Mouse (Mus musculus): Measurements from ENCODE around the gene Ano7.
A peak's percentile ranks its signal among the peaks of the same experiment; 100 is the strongest.

The Ano7 gene

DNA sequence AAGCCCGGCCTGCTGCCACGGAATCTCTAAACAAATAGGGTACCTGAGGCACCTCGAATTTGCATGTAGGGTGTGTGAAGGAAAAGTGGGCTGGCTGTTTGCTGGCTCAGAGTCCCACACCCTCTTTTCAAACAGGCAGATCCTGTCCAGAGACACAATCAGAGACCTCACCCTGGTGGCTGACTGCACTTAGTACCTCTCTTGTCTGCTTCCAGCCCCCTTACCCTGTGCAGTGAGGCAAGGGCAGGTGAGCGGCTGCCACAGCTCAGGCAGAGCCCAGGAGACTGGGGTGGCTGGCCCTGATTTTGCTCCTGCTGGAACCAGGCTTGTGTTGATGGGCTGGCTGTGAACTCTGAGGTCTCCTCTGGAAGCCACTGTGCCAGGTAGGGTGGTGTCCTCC lies at the start of gene Ano7:
Ano7 (plus strand) TSS at position 266 of the 400 bp plus-strand sequence.
- DNase-seq, result no peak

DNA sequence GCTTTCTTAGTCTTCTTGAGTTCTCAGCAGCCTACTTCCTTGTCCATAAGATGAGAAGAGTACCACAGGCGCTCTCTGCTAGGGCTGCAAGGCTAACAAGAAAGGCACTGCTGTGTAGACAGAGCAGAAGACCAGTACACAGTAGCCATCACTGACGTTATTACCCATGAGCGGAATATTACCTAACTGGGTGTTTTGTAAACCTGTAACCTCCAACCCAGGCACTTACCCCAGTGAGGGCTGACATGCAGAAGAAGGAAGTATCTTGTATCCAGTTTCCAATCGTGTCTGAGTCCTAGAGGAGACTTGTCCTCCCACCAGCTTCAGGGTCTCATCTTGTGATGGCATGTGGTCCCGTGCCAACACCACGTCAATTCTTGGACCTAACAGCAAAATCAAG lies 49.8 kb upstream of the Ano7 start:
- no peak for DNase-seq

DNA sequence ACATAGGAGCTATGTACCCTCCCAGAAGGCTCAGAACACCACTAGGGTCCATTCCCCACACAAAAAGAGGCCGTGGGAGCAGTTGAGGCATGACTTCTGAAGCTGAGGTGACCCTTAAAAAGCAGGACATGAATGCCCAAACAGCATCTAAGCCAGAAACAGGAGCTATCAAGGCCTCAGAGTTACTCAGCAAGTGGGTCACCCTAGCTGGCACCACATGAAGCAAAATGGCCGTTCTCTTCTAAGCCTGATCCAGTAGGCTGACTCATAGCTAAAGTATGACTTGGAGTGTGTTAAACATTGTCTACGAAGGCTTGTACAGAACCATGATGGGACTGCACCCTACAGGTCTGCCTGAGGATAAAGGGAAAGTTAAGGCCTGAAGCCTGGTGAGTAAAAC lies 47.3 kb upstream of the Ano7 start:
- DNase-seq, result no peak

DNA sequence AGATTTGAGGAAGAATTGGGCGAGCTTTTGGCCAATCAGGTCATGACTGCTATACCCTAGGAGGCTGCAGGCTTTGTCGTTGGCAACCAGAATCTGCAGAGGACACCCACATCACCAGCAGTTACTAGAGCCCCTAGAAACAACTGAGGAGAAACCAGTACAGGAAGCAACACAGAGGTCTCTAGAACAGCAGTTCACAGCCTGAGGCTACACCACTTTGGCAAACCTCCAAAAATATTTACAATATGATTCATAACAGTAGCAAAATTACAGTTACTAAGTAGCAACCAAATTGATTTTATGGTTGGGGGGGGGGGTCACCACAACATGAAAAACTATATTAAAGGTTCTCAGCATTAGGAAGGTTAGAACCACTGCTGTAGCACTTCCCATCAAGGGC lies 39.1 kb upstream of the Ano7 start:
- no peak for DNase-seq

DNA sequence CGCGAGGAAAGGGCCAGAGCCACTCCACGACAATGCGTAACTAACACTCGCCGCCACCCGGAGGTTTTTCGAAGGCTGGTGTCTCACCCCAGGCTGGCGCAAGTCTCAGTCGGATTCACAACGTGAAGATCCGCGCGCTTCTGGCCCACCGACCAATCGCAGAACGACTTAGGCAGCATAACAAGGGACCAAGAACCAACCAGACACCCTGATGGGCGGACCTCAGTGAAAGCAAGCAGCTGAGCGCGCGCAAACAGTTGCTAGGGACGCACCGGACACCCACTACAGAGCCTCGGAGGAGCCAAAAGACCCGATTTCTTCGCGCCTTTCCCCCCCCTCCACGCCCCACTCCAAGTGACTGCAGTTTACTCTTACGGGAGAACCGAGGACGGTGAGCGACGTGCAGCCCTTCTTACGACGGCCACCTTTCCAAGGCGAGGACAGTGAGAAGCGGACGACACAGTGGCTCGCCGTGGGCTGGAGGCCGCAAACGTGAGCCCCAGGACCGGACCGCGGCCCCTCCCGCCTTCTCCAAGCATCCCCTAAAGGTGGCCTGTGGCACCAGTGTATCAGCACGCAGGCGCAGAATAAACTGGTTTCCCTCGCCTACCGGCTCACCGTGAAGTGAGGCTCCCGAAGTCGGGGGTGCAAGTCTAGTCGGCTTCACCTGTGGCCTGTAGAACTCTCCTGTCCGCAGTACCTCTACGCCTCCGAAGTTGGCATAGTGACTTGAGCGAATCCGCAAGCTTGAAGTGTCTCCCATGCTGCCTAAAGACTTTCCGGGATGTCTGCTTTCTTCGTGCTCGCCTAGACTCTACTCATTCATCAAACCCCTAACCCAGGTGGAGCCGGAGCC lies 30.9 kb upstream of the Ano7 start, which contains the start of the genes Ppp1r7 and Pask:
Ppp1r7 (plus strand) TSS at position 207 of the 856 bp plus-strand sequence.
Pask (minus strand) TSS at position 835 of the 856 bp plus-strand sequence.
- peak; percentile 95 to 96 for DNase-seq

DNA sequence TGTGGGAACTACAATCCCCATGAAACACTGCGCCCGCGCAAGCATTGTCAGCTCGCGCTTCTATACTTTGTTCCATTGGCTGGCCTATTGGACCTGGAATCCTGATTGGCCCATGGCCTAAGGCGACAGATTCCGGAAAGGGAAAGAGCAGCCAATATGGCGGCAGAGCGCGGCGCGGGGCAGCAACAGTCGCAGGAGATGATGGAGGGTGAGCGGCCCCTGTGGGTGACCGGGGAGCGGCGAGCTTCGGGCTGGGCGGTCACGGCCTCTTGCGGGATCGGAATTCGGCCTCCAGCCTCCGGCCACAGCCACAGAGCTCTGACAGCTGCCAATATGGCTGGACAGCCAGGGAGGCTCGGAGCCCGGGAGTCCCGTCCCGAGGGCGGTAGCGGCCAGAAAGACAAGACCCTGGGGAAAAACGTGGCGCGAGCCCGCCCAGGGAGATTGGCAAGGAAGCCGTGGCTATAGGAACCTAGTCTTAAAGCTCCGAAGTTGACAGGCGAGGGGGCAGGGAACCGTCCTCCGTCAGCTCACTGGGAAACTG lies 30.2 kb upstream of the Ano7 start:
- peak; percentile 89 to 91 for DNase-seq

DNA sequence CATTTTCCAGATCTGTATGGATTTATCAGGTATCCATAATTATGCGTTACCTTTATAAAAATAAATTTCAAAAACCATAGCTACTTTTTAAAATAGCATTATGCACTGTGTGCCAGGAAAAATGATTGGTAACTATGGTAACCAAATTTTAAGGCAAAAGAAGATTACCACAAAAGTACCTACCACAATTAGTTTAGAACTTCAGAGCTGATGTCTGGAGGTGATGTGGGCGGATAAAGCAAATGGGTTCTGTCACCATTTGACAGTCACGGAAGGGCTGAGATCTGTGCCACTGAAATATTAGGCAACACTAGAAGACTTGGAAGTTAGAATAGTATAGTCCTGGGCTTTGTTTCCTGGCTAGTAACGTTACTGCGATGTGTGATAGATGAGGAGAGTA lies 26.6 kb upstream of the Ano7 start:
- DNase-seq, result no peak

DNA sequence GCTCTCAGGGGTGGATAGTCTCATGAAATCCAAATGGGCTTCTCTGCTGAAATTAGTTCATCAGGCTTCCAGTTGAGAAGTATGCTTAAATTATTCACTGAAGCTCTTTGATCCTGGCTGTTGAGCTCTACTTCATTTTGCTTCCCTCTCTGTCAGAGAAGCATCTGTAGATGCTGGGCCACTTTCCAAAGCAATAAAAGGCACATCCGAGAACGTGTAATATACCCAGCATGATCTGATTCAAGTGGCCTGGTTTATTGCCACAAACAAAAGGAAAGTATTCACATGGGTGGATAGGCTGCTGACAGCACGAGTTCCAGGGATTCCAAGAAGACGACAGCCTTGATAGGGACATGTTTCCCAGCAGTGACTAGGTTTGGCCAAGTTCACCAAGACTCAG lies 24.0 kb upstream of the Ano7 start:
- DNase-seq, result no peak

DNA sequence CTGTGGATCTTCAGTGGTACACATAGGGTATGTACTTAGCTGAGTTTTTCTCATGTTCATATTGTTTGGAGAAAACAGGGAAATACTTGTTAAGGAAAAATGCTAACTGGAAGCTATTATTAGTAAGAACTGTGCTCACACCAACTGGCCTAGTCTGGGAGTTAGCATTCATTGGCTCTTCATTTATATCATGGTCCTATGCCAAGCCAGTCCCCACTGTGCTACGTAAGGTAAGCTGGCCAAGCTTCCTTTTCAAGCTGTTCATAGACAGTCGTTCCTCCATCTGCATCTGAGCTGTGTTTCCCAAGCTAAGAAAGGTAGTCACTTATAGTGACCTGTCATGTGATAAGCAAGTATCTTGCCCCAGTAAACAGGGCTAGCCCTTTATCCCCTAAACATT lies 21.0 kb upstream of the Ano7 start:
- DNase-seq, result no peak

DNA sequence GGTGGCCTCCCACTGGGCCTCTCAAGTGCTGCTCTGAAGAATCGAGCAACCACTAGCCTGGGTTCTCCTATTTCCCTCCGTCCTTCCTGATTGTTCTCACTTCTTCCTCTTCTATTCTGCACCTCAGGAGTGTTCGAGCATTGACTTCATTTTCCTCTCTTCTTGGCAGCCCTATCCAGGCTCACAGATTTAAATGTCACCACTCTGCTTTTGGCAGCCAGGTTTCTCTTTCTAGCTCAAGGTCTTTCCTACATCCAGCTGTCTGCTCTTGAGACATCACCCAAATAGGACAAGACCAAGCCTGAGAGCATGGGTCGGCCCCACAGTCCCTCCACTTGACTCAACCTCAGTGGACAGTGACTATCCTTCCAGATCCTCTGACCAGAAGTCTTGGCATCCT lies 11.1 kb upstream of the Ano7 start:
- DNase-seq, result no peak

DNA sequence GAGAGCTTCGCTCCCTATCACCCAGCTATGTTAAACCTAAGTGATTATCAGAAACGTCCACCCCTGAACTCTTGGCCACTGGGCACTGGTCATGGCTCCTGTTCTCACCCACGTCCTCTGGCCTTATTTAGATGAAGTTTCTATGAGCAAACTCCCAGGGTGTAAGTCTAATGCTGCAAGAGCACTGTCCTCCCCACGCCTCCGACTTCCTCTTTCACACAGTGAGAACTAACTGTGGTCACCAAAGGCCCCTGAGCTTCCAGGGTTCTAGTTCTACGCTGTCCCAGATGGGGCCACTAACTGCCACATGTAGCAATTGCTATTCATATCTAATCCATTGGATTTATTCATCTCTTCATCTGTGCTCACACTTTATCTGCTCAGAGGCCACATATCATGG lies 8.1 kb upstream of the Ano7 start:
- DNase-seq, result no peak

DNA sequence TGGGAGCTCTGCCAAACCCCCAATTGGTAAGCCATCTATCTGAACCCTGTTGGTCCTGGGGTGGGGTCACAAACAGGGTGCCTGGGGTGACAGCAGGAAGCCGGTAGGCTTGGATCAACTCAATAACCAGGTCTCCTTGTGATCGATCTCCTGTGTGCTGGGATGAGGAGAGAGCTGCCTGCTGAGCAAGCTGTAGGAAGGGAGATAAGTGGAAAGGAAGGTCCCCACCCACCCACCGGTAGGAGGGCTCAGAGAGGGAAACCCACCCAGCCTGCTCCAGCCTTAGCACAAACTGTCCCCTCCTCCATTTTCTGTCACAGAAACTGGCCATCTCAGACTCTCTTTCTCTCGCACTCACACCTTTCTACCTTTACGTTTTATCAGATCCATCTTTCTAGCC lies 3.6 kb downstream of the Ano7 start:
- DNase-seq, result no peak

DNA sequence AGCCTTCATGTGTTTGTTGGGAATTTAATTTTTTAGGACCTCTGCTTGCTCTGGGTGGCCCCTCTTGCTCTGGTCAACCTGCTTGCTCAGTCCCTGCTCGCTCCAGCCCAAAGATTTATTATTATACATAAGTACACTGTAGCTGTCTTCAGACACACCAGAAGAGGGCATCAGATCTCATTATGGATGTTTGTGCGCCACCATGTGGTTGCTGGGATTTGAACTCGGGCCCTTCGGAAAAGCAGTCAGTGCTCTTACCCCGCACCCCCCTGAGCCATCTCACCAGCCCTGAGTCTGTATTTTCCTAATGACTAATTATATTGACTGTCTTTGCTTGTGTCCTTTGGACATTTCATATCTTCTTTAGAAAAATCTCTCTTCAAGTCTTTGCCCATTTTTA lies 5.4 kb downstream of the Ano7 start:
- no peak for DNase-seq

DNA sequence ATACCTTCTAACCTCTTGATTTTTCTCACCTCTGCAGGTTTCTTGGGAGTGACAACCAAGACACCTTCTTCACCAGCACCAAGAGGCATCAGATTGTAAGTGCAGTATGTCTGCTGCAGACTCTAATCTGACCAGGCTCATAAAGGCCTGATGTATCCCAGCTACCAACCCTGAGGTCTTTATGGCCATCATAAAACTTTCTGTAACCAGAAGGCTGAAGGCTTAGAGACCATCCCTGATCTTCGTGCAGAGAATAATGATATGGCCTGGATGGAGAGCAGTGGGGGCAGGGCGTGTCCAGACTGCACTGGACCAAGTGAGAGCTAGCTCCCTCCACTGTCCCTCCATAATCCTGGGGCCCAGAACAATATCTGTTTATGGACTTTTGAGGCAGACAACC lies 13.5 kb downstream of the Ano7 start:
- DNase-seq, result no peak

DNA sequence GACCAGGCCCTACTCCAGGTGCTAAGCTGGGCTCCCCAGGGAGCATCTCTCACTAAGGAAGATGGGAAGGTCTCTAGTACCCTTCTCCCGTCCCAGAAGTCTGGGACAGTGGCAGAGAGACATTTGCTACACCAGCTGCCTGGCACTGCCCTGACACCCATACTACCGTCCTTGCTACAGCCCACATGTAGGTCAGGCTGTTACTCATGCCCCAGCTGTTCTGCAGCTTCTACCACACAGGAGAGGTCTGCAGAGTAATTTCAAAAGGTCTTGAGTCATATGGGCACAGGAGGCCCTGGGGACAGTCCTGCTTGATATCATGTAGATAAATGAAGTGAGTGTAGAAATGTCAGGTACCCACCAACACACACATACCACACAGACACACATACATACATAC lies 15.2 kb downstream of the Ano7 start:
- no peak for DNase-seq

DNA sequence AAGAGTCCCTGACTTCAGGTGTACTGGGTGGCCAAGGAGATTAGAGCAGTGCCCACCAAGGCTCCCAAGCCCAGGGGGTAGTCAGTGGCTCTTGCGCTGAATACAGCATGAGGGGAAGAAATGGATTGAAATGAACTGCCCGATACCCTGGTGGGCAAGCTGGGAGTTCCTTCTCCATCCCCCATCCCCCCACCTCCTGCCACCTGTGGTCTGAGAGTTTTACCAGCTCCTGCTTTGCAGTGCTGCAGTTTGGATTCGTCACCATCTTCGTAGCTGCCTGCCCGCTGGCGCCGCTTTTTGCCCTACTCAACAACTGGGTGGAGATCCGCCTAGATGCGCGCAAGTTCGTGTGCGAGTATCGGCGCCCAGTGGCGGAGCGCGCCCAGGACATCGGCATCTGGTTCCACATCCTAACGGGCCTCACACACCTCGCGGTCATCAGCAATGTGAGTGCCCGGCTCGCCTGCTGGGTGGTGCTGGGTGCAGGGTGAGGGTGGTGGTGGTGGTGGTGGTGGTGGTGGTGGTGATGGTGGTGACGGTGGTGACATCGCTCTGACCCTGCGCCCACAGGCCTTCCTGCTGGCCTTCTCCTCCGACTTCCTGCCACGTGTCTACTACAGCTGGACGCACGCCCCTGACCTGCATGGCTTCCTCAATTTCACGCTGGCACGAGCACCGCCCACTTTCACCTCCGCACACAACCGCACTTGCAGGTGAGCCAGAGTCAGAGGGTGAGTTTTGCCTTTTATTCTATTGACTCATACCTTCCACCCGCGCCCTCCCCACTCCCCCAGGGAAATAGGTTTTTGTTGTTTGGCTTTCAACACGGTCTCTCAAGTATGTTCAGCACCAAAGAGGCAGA lies 27.7 kb downstream of the Ano7 start:
- peak; percentile 54 to 62 for DNase-seq

DNA sequence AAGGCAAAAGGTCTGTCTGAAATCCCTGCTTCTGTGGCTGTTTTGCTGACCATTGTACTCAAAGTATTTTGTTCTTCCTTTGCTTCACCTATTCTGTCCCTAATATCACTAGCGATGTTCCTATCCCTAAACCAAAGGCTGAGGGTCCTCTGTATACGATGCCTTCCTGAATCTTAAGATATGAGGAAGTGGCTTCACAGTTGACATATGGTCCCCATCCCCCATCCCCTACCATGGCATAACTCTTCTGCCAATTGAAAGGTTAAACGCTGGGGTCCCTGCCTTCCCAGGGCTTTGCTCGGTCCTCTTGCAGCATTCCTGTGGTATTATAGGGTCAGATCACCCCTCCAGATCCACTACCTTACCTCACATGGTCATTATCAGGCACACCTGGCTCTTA lies 29.7 kb downstream of the Ano7 start:
- no peak for DNase-seq

DNA sequence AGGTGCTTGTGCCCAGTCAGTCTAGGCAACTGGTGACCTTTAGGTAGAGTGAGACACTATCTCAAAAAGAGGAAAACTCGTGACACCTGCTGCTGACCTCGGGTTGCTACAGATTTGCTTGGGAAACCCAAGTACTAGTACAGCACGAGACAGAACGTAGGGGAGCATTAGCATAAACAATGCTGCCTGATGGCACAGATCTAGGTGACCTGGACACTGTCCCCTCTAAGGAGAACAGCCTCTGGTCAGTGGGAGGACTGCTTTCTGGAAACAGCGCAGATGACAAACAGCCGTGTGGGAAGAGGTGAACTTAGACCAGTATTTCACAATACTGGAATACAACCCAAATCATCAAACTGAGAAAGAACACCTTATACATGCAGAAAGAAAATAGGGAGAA lies 58.4 kb downstream of the Ano7 start:
- no peak for DNase-seq

DNA sequence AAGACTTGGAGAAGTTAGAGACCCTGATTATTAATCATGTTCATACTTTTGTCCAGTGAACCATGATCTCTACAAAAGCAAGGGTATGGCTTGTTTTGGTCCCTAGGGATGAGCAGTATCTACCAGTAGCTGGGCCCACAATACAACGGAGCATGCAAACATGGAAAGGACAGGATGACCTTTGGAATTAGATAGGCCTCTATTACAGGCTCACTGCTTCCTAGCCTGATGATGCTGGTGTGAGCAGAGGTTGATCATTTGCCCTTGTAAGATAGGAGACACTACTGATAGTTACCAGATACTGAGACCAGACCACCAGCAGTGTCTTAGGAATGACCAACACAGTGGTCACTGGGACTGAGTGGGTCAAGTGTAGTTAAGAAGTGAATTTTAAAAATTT lies 65.6 kb downstream of the Ano7 start:
- no peak for DNase-seq

DNA sequence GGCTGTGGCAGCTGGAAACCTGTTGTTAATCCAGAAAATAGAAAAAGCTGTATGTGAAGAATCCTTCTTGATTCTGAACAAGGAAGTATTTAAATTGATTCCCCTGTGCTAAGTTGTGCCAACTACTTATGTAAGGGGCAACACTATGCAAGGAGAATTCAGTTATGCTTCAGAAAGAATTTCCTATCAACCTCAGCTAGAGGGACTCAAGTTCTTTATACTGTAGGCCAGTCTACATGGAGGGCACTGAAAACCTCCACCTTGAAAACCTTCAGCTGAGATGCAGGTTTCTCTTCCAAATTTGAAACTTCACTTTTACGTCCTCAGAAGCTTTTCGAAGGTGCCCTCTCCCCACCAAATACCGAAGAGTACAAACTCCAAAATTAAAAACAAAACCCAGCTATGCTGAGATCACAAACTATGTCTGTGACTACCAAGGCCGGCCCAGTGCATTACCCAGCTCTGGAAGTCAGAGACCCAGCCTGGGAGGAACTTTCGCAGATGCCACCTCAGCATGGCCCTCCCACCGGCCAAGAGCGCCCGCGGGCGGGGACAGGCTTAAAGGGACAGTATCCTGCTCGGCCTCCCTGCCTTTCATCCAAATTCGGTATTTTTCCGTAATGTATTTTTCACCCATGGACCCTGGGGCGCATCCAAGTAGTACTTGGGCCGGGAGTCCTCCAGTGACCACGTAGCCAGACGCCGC lies 70.8 kb downstream of the Ano7 start:
- peak; percentile 56 to 59 for DNase-seq

DNA sequence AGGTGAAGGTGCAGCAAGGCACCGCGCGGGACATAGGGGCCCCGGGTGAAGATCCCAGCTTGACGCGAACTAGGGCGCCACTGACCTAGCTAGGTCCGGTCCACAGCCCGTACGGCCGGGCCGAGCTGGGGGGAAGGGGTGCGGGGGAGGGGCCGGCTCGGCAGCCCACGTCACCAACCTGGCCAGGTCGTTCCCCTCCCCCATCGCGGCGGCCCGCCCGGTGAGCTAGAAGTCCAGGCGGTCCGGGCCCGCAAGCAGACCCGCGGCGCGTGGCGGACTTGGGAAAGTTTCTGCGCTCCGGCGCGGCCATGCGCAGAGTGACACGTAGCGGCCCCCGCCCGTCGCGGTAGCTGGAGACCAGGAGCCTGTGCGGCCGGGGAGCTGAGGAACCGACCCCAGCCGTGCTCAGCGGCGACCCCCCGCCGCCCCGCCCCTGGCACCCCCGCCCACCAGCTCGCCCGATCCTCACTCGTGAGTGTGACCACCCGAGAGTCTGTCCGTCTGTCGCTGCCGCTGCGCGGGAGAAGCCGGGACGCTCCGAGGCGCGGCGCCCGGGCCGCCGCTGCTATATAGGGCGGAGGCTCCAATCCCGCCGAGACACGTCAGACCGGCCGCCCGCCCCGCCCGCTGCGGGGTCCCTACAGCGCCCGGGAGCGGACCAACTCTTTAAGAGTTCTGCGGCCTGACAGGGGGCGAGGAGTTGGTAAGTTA lies 71.5 kb downstream of the Ano7 start:
- DNase-seq, result peak; percentile 72 to 73

DNA sequence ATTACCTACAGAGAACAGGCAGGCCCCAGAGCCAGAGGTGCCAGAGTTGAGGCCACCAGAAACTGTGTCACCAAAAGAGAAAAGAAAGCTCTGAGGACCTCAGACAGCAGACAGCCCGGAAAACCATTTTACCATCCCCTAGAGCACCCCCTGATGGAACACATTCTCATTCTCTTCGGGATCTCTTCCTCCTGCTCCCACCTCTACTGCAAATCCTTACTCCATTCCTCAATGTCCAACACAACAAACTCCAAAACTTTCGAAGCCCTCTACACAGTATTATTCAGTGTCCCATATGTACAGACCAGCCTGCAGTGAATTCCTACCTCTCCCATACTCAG lies 72.1 kb downstream of the Ano7 start:
- DNase-seq, result no peak

DNA sequence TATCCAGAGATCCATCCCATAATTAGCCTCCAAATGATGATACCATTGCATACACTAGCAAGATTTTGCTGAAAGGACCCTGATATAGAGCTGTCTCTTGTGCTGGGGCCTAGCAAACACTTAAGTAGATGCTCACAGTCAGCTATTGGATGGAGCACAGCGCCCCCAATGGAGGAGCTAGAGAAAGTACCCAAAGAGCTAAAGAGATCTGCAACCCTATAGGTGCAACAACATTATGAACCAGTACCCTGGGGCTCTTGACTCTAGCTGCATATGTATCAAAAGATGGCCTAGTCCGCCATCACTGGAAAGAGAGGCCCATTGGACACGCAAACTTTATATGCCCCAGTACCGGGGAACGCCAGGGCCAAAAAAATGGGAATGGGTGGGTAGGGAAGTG lies 76.4 kb downstream of the Ano7 start:
- DNase-seq, result peak; percentile 35 to 43

All from B cell, adult 2 months (primary cell).